Mouse (Mus musculus) neural tube, embryonic 15.5 days (tissue): Measurements from ENCODE around the gene Creb5. TPM values are rescaled to one million over a fixed set of nuclear protein-coding genes. Genes with fewer than 3 reads are reported as not detected.

ENCODE experiments used
- ATAC-seq: fragments of 200-750 bp; cut with Nextera tagmentation; 2 replicates; pipeline ENCODE4 v1.8.0; 2017; ENCODE audit warnings: mild to moderate bottlenecking, moderate TSS enrichment, moderate library complexity; ENCODE audit not compliant: low FRiP score
- H3K27ac ChIP-seq: fragments of 300-500 bp; sonication (generic); replicated peaks from 2 replicates; pipeline ENCODE4 v1.5.1; 2015; ENCODE audit warnings: mild to moderate bottlenecking, inconsistent platforms
- H3K27me3 ChIP-seq: fragments of 300-500 bp; sonication (generic); replicated peaks from 2 replicates; pipeline ENCODE4 v1.6.1; 2015; ENCODE audit warnings: inconsistent platforms
- H3K36me3 ChIP-seq: fragments of 300-500 bp; sonication (generic); 2 replicates; pipeline ENCODE4 v1.6.1; 2015; ENCODE audit warnings: inconsistent platforms
- H3K4me1 ChIP-seq: fragments of 300-500 bp; sonication (generic); 2 replicates; pipeline ENCODE4 v1.6.1; 2015; ENCODE audit warnings: inconsistent platforms
- H3K4me2 ChIP-seq: fragments of 300-500 bp; sonication (generic); 2 replicates; pipeline ENCODE4 v1.6.1; 2015; ENCODE audit warnings: inconsistent platforms, mild to moderate bottlenecking, moderate library complexity
- H3K4me3 ChIP-seq: fragments of 300-500 bp; sonication (generic); replicated peaks from 2 replicates; pipeline ENCODE4 v1.5.1; 2015; ENCODE audit warnings: mild to moderate bottlenecking, inconsistent platforms
- H3K9ac ChIP-seq: fragments of 300-500 bp; sonication (generic); replicated peaks from 2 replicates; pipeline ENCODE4 v1.6.1; 2015; ENCODE audit warnings: mild to moderate bottlenecking, inconsistent platforms
- H3K9me3 ChIP-seq: fragments of 300-500 bp; sonication (generic); replicated peaks from 2 replicates; pipeline ENCODE4 v1.6.1; 2016; ENCODE audit warnings: inconsistent platforms
- WGBS: fragments of 180-500 bp; shearing (Covaris S2); methylation state at CpG from one replicate; pipeline ENCODE4 v1.1.7; 2015; ENCODE audit warnings: mixed read lengths; 5-methylcytosine and 5-hydroxymethylcytosine counted together
- polyA plus RNA-seq: library from polyadenylated mRNA; unstranded; fragments of >200 nt; fragmentation: Nextera tagmentation; extraction: Ambion mirVana; gene quantifications from 2 replicates; pipeline ENCODE4 v1.2.1, GENCODE M21; 2015

The Creb5 gene
- polyA plus RNA-seq, 1 experiment from 2014 or later, result 5.7 TPM

- H3K4me2 ChIP-seq, result peak overlapping the region; percentile 95; the same call in 1 of the 2 replicates
- H3K9ac ChIP-seq, result no peak overlapping the region
- whole genome bisulfite sequencing, result 10% methylated on average over 5 of the region's 5 CpGs
- peaks cover 37% of the 10 kb centered on the region for H3K4me1 ChIP-seq
- H3K4me3 ChIP-seq, result no peak overlapping the region
- H3K9me3 ChIP-seq, result no peaks in the 10 kb centered on the region
- no peak overlapping the region for H3K27ac ChIP-seq
- no peak for ATAC-seq
- no peaks in the 10 kb centered on the region for H3K36me3 ChIP-seq
- H3K27me3 ChIP-seq, result peaks cover 69% of the 10 kb centered on the region
These were observed 2.6 kb downstream of the Creb5 start for GRCm38 (mm10) chr6:53289659-53290058.

DNA sequence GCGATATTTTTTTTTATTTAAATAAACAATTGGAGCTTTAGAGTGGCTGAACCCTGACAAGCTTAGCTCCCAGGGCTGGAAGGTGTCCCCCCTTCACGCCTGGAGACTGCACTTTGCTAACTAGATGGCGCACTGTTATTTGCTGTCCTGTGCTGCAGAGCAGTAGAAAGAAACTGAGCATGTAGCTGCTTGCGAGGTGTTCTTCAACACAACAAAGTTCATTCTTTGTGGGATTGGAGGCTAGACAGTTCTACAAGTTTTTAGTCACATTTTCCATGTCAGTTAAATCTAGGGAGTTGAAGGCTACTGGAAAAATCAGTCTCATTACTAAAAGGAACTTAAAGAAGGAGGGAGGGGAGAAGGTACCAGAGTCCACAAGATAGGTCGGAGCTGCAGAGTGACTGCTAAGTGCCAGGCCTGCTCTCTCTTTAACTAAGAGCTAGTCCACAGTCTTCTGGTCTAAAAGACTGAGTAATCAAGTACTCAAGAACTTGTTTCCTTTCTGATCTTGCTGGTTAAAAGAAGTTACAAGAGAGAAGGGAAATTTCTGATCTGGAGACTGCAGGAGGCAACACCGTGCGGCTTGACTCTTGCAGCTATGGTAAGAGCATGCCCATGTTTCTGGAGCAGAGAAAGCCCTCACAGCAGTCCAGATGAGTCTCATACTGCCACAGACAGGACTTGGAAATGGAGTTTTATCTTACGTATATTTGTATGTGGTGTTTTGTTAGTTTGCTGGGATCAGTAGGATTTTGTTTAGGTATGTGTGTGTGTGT, 3.3 kb downstream of the Creb5 start:
- Histone ChIP-seq H3K4me2 (no peak overlapping the region), H3K9ac (no peak overlapping the region), H3K27ac (no peak overlapping the region), H3K36me3 (no peaks in the 10 kb centered on the region), H3K27me3 (peaks cover 64% of the 10 kb centered on the region), H3K4me3 (no peak overlapping the region), H3K4me1 (peaks cover 37% of the 10 kb centered on the region), H3K9me3 (no peaks in the 10 kb centered on the region)
- ATAC-seq, result no peak
- WGBS, result 44% methylated on average over 8 of the region's 8 CpGs

DNA sequence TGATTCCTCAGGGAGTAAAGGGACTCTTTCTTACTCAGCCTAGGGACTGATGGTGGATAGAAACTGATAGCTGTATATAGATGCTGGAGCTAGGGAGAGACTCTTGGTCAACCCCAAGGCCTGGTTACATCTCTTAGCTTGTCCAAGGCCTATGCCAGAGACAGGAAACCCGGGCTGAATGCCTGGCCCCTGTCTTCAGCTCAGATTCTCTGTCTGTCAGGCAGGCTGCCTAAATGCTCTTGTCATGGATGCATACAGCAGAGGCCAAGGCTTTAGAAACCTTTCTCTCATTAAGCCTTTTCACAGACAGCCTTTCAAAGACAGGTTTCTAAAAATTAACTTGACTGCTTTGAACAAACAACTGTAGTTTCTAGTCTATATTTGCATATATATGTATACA, 5.9 kb downstream of the Creb5 start:
- WGBS, result 60% methylated on average over 1 of the region's 1 CpGs
- Histone ChIP-seq H3K4me3 (no peak overlapping the region), H3K27ac (no peak overlapping the region), H3K9ac (no peak overlapping the region), H3K4me2 (no peak overlapping the region), H3K36me3 (no peaks in the 10 kb centered on the region), H3K4me1 (peaks cover 19% of the 10 kb centered on the region), H3K9me3 (no peaks in the 10 kb centered on the region), H3K27me3 (peaks cover 39% of the 10 kb centered on the region)
- no peak for ATAC-seq

GRCm38 (mm10) chr6:53297851-53298250, 10.8 kb downstream of the Creb5 start:
- Histone ChIP-seq H3K27ac (no peak overlapping the region), H3K9ac (no peak overlapping the region), H3K4me1 (0 out of 2 replicates have a peak, but pooled peaks cover 2% of the 10 kb centered on the region), H3K27me3 (peaks cover 3% of the 10 kb centered on the region; the same call in 1 of the 2 replicates), H3K9me3 (no peaks in the 10 kb centered on the region), H3K36me3 (no peaks in the 10 kb centered on the region), H3K4me2 (no peak overlapping the region), H3K4me3 (no peak overlapping the region)
- no peak for ATAC-seq
- 65% methylated on average over 5 of the region's 5 CpGs for WGBS

DNA sequence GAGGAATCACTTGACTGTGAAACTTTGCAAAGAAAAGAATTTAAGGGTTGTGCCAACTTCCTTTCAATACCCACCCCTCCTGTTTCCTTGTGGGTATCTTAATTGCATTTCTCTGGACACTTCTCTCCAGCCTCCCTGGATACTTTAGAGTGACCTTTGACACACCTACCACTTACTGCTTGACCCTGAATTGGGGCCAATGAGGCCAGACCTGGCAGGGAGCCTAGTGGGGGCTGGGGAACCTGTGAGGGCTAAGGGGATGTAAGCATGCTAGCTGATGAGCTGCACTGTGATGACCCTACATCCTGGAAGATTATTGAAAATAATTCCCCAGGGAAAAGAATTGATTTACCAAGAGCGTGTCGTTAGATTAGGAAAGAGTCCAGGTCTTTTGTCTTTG, 17.1 kb downstream of the Creb5 start:
- no peaks in the 10 kb centered on the region for H3K9me3 ChIP-seq
- H3K9ac ChIP-seq, result no peak overlapping the region
- 85% methylated on average over 2 of the region's 2 CpGs for WGBS
- H3K4me2 ChIP-seq, result no peak overlapping the region
- no peak for ATAC-seq
- no peaks in the 10 kb centered on the region; the same call in 1 of the 2 replicates for H3K27me3 ChIP-seq
- no peak overlapping the region for H3K27ac ChIP-seq
- H3K36me3 ChIP-seq, result no peaks in the 10 kb centered on the region
- H3K4me1 ChIP-seq, result peaks cover 7% of the 10 kb centered on the region
- no peak overlapping the region for H3K4me3 ChIP-seq

- no peak for ATAC-seq
- 65% methylated on average over 4 of the region's 4 CpGs for WGBS
- no peaks in the 10 kb centered on the region for H3K36me3 ChIP-seq
- H3K4me2 ChIP-seq, result no peak overlapping the region
- H3K9me3 ChIP-seq, result no peaks in the 10 kb centered on the region
- no peak overlapping the region for H3K4me3 ChIP-seq
- H3K27ac ChIP-seq, result no peak overlapping the region
- peaks cover 7% of the 10 kb centered on the region for H3K4me1 ChIP-seq
- no peak overlapping the region for H3K9ac ChIP-seq
- no peaks in the 10 kb centered on the region; the same call in 1 of the 2 replicates for H3K27me3 ChIP-seq
These were observed 19.1 kb downstream of the Creb5 start for GRCm38 (mm10) chr6:53306156-53306555.

DNA sequence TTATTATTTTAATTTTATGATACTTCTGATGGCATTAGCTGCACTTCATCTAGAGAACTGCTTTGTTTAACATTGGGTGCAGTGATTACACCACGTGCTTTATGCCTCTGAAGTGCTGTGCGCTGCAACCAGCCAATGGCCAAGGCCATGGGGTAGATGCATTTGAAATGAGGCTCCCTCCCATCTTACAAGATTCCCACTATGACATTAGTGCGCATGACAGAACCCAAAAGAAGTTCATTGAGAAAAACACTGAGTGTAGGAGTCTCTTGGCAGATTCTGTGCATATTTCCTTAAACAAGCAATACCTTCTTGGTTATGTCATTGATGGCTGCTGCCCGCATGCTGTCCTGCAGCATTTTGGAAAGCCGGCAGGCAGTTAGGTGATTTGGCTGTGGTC, 19.6 kb downstream of the Creb5 start:
- Histone ChIP-seq H3K9ac (no peak overlapping the region), H3K4me2 (no peak overlapping the region), H3K9me3 (no peaks in the 10 kb centered on the region), H3K27me3 (no peaks in the 10 kb centered on the region; the same call in 1 of the 2 replicates), H3K36me3 (no peaks in the 10 kb centered on the region), H3K4me3 (no peak overlapping the region), H3K4me1 (peaks cover 7% of the 10 kb centered on the region), H3K27ac (no peak overlapping the region)
- WGBS, result 51% methylated on average over 5 of the region's 5 CpGs
- no peak for ATAC-seq

GRCm38 (mm10) chr6:53308684-53309083, 21.6 kb downstream of the Creb5 start:
- no peaks in the 10 kb centered on the region for H3K9me3 ChIP-seq
- H3K4me3 ChIP-seq, result no peak overlapping the region
- H3K4me1 ChIP-seq, result peaks cover 7% of the 10 kb centered on the region
- H3K9ac ChIP-seq, result no peak overlapping the region
- H3K4me2 ChIP-seq, result no peak overlapping the region
- H3K27me3 ChIP-seq, result no peaks in the 10 kb centered on the region
- H3K27ac ChIP-seq, result no peak overlapping the region
- 55% methylated on average over 6 of the region's 6 CpGs for WGBS
- ATAC-seq, result no peak
- H3K36me3 ChIP-seq, result no peaks in the 10 kb centered on the region

- no peak overlapping the region for H3K4me2 ChIP-seq
- H3K9me3 ChIP-seq, result no peaks in the 10 kb centered on the region
- no peak overlapping the region for H3K9ac ChIP-seq
- no peak for ATAC-seq
- H3K27me3 ChIP-seq, result no peaks in the 10 kb centered on the region
- 92% methylated on average over 6 of the region's 6 CpGs for WGBS
- H3K27ac ChIP-seq, result no peak overlapping the region
- no peak overlapping the region for H3K4me3 ChIP-seq
- no peaks in the 10 kb centered on the region for H3K4me1 ChIP-seq
- no peaks in the 10 kb centered on the region for H3K36me3 ChIP-seq
These were observed 26.5 kb downstream of the Creb5 start for GRCm38 (mm10) chr6:53313604-53314003.

DNA sequence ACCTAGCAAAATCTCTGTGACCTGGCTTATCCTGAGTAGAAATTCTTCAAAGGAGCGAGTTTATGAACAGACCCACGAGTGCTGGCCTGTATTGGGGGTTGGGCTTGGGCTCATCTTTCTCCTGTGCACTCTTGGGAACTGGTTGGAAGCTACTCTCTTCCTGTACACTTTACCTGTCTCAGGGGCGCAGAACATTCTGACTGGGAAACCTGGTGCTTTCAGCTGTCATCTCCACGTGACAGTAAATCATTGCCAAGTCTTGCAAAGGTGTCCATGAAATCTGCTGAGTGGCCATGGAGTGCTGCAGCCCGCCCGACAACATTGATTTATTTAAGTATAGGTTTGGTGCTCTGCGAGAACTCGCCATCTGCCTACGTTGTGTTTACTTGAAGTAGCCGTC, 27.1 kb downstream of the Creb5 start:
- H3K9me3 ChIP-seq, result no peaks in the 10 kb centered on the region
- 81% methylated on average over 10 of the region's 10 CpGs for WGBS

GRCm38 (mm10) chr6:53319543-53320325, 32.7 kb downstream of the Creb5 start:
- 80% methylated on average over 17 of the region's 17 CpGs for WGBS
- Histone ChIP-seq H3K27me3 (no peaks in the 10 kb centered on the region), H3K9ac (no peak overlapping the region), H3K9me3 (no peaks in the 10 kb centered on the region), H3K36me3 (no peaks in the 10 kb centered on the region), H3K4me2 (no peak overlapping the region), H3K4me3 (no peak overlapping the region), H3K27ac (no peak overlapping the region), H3K4me1 (no peaks in the 10 kb centered on the region)
- ATAC-seq, result no peak

More for the DNA sequence above, 27.1 kb downstream of the Creb5 start:
- Histone ChIP-seq H3K27me3 (no peaks in the 10 kb centered on the region), H3K27ac (no peak overlapping the region), H3K9ac (no peak overlapping the region), H3K4me2 (no peak overlapping the region), H3K4me3 (no peak overlapping the region), H3K36me3 (no peaks in the 10 kb centered on the region), H3K4me1 (no peaks in the 10 kb centered on the region)
- ATAC-seq, result no peak

GRCm38 (mm10) chr6:53337398-53337797, 50.3 kb downstream of the Creb5 start:
- ATAC-seq, result no peak
- H3K4me1 ChIP-seq, result no peaks in the 10 kb centered on the region
- H3K4me2 ChIP-seq, result no peak overlapping the region
- WGBS, result 35% methylated on average over 9 of the region's 9 CpGs
- H3K4me3 ChIP-seq, result no peak overlapping the region
- no peaks in the 10 kb centered on the region for H3K9me3 ChIP-seq
- no peak overlapping the region for H3K9ac ChIP-seq
- H3K36me3 ChIP-seq, result no peaks in the 10 kb centered on the region
- H3K27me3 ChIP-seq, result no peaks in the 10 kb centered on the region
- H3K27ac ChIP-seq, result no peak overlapping the region
